18 mouse cellular contexts compared by ENCODE assay signal in genomic region chr8:86514203-86514602, GRCm38 (mm10).
DNase-seq lines count a peak whose midpoint lies in the region; TF ChIP-seq lines count a peak whose summit lies in the region.
"Had no signal": no experiment of that assay in that cellular context is flagged by ENCODE, and none has a peak within 500 bp of the region (broad histone marks: within the 10 kb centered on the region; RNA-seq: fewer than 3 reads in every experiment).

No protein-coding gene starts in this region.

- no peak for TF ChIP-seq CTCF in brain, embryonic 14.5 days (IDR thresholded peaks at IDR 0.05; ENCODE audit: borderline replicate concordance, extremely low read depth, insufficient read depth, insufficient read length)

- DNase-seq in cerebellum, postnatal 10 days = peak; percentile 75 to 86
- no peak for DNase-seq in cerebellum, adult 11 months
- DNase-seq in gastrocnemius, postnatal 14 days = peak; percentile 9
- no peak for DNase-seq in gastrocnemius, adult 18-20 months (ENCODE audit: low spot score)
- peak; percentile 80 for DNase-seq in left cerebral cortex, postnatal 4 days
- DNase-seq in left cerebral cortex, adult 8-10 months (ENCODE audit: low spot score in 2 of 2) = no peak
- peak; percentile 56 for DNase-seq in brain, embryonic 14.5 days (ENCODE audit: low read depth)
- DNase-seq in kidney, postnatal 25 days = no peak
- DNase-seq: adrenal gland, adult 8-10 months; cerebellum, postnatal 36 days; gastrocnemius, postnatal 36 days; kidney, adult 11 months; kidney, postnatal 14 days; liver, embryonic 13.5 days; lung, adult 18-20 months; right cerebral cortex, adult 18-20 months; thymus, adult 2 months; thymus, postnatal 36 days had no signal

- TF ChIP-seq POLR2A in brain, embryonic 14.5 days (IDR thresholded peaks at IDR 0.05; ENCODE audit: borderline replicate concordance, extremely low read depth, insufficient read depth, insufficient read length, poor library complexity, severe bottlenecking) = no peak

- intact Hi-C loops in gastrocnemius, postnatal 14 days (cut with DNase I; ENCODE audit: low total_unique reads) = no loop called here
- intact Hi-C loops in left cerebral cortex, postnatal 4 days (cut with DNase I) = no loop called here

Comparison
In these comparisons a context has a peak if more than half of its experiments do, and no peak if none do; other contexts are left out.
1. DNase-seq: peak in cerebellum, postnatal 10 days (2 of 2), gastrocnemius, postnatal 14 days (single experiment), left cerebral cortex, postnatal 4 days (single experiment) and brain, embryonic 14.5 days (single experiment); none in cerebellum, adult 11 months (single experiment), gastrocnemius, adult 18-20 months (single experiment), left cerebral cortex, adult 8-10 months (0 of 2) and kidney, postnatal 25 days (0 of 2).